37 mouse cellular contexts compared by ENCODE assay signal in the genomic region with DNA sequence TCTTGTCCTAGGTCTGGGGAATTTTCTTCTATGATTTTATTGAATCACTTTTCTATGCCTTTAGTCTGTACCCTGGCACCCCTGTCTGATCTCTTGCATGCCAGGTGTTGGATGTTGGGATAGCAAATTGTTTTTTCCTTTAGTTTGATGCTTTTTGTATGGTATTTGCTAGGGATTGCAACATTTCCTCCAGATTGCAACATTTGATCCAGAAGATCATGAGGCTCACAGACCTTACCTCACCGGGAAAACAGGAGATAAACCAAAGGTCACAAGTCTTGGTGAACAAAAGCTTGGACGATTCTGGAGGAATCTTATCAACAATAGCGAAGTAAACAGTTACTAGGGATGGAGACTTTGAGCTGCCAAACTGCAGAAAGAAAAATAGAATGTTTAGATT. TPM values are rescaled to one million over a fixed set of nuclear protein-coding genes. Genes with fewer than 3 reads are reported as not detected.
"Had no signal": no experiment of that assay in that cellular context is flagged by ENCODE, and none has a peak within 500 bp of the region (broad histone marks: within the 10 kb centered on the region; RNA-seq: fewer than 3 reads in every experiment).

No protein-coding gene starts in this region.

- H3K36me3 ChIP-seq: heart, embryonic 13.5 days; heart, embryonic 15.5 days; hindbrain, embryonic 13.5 days; hindbrain, embryonic 15.5 days; kidney, embryonic 15.5 days; limb, embryonic 13.5 days; limb, embryonic 15.5 days; liver, embryonic 13.5 days had no signal

- H3K4me2 ChIP-seq: heart, embryonic 11.5 days; heart, embryonic 13.5 days; heart, embryonic 15.5 days; hindbrain, embryonic 13.5 days; hindbrain, embryonic 15.5 days; kidney, embryonic 15.5 days; limb, embryonic 13.5 days; limb, embryonic 15.5 days; liver, embryonic 13.5 days had no signal

- H3K4me3 ChIP-seq: heart, adult 2 months; heart, embryonic 13.5 days; heart, embryonic 15.5 days; hindbrain, embryonic 13.5 days; hindbrain, embryonic 15.5 days; kidney, embryonic 15.5 days; limb, embryonic 13.5 days; limb, embryonic 15.5 days; liver, embryonic 13.5 days had no signal

- DNase-seq: gastrocnemius, postnatal 14 days; gastrocnemius, postnatal 36 days; heart, adult 11 months; heart, adult 2 months; heart, postnatal 14 days; heart, postnatal 36 days; kidney, adult 11 months; kidney, adult 2 months; kidney, adult 9 months; kidney, postnatal 14 days; kidney, postnatal 36 days; layer of hippocampus, adult 9-11 months; layer of hippocampus, postnatal 36 days; left cerebral cortex, postnatal 4 days; liver, embryonic 13.5 days had no signal

- ATAC-seq: hindbrain, postnatal 0 days; intestine, embryonic 16.5 days had no signal

- H3K9ac ChIP-seq: heart, embryonic 13.5 days; heart, embryonic 15.5 days; hindbrain, embryonic 13.5 days; hindbrain, embryonic 15.5 days; kidney, embryonic 15.5 days; limb, embryonic 13.5 days; limb, embryonic 15.5 days; liver, embryonic 13.5 days had no signal

- H3K27ac ChIP-seq: heart, adult 2 months; heart, embryonic 13.5 days; heart, embryonic 15.5 days; hindbrain, embryonic 13.5 days; hindbrain, embryonic 15.5 days; hindbrain, postnatal 0 days; kidney, embryonic 15.5 days; kidney, postnatal 0 days; limb, embryonic 13.5 days; limb, embryonic 15.5 days; liver, embryonic 13.5 days had no signal

- H3K9me3 ChIP-seq: heart, embryonic 13.5 days; heart, embryonic 15.5 days; hindbrain, embryonic 13.5 days; hindbrain, embryonic 15.5 days; kidney, embryonic 15.5 days; limb, embryonic 13.5 days; limb, embryonic 15.5 days; liver, embryonic 13.5 days had no signal

- H3K4me1 ChIP-seq: heart, embryonic 13.5 days; heart, embryonic 15.5 days; hindbrain, embryonic 13.5 days; hindbrain, embryonic 15.5 days; kidney, embryonic 15.5 days; limb, embryonic 13.5 days; limb, embryonic 15.5 days; liver, embryonic 13.5 days had no signal

- H3K27me3 ChIP-seq: heart, embryonic 13.5 days; heart, embryonic 15.5 days; hindbrain, embryonic 13.5 days; hindbrain, embryonic 15.5 days; kidney, embryonic 15.5 days; limb, embryonic 15.5 days; liver, embryonic 13.5 days had no signal

RNA-seq across cellular contexts. Expression of a gene that starts 5.4 kb away (rescaled TPM):
- total RNA-seq: gastrocnemius, adult 8-10 months; gastrocnemius, postnatal 14 days; gastrocnemius, postnatal 36 days; heart, adult 2 months; heart, postnatal 14 days; heart, postnatal 36 days; hematopoietic stem cell, adult 5-6 weeks; hindbrain, postnatal 0 days; layer of hippocampus, adult 18-20 months; layer of hippocampus, postnatal 14 days; layer of hippocampus, postnatal 36 days; left cerebral cortex, adult 18-20 months; left cerebral cortex, adult 8-10 months; left cerebral cortex, postnatal 10 days; left cerebral cortex, postnatal 4 days had no signal
- polyA plus RNA-seq: gonadal fat pad, adult 2 months; heart, adult 2 months; heart, embryonic 11.5 days; heart, embryonic 13.5 days; heart, embryonic 15.5 days; heart, postnatal 0 days; hindbrain, embryonic 15.5 days; intestine, embryonic 16.5 days; kidney, adult 2 months; kidney, embryonic 15.5 days; kidney, postnatal 0 days; large intestine, adult 2 months; limb, embryonic 11.5 days; liver, embryonic 13.5 days had no signal
